Mouse (Mus musculus): ENCODE data around the gene Palb2. TPM values are rescaled to one million over a fixed set of nuclear protein-coding genes. Genes with fewer than 3 reads are reported as not detected.

The Palb2 gene
- polyA plus RNA-seq (2014; fragmentation: Nextera tagmentation; extraction: Ambion mirVana), result 9.9 and 12.5 TPM in 2 replicates

DNA sequence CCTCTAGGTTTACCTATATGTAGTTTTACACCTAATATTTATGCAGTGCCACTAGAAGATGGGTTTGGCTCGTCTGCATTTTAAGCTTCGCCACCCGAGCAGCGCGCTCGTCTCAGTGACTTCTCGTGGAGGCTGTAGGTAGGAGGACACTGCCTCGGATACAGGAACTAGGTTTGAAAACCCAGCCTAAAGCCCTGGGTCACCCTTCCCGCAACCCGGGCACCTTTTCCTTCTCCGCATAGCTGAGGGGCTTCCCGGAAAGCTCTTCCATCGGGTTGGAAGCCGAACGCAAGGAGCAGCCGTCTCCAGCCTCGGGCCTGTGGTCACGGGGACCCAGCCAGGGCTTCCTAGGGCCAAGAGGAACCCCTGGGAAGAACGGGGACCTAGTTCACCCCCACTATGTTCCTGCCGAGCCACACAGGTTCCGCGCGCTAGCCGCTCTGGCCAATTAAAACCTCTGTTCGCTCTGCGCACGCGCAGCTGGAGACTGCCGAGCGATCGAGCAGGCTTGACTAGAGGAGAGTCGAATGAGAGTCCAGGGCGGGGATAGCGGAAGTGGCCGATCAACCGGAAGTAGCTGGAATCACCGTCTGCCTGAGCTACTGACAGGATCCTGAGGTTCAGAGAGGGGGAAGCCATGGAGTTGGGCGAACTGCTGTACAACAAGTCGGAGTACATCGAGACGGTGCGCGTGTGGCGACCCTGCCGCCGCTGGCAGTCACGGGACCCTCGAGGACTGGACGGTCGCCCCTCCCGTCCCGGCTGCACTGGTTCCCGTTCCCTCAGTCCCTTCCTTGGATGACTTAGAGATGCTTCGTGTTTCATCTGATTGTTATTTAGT, at the start of gene Palb2, which contains the start of gene Dctn5:
TSS of gene Palb2 (minus strand) at position 489 of the 841 bp plus-strand sequence.
TSS of gene Dctn5 (plus strand) at position 545 of the 841 bp plus-strand sequence.
- peak; percentile 98 for DNase-seq (ENCODE audit: low spot score)
- peak within 1 kb of the TSS; percentile 77 for H3K4me2 ChIP-seq (ENCODE audit: low read depth, low read length)
- ATAC-seq (ENCODE audit: low read depth), result peak; percentile 99
- H3K4me3 ChIP-seq (ENCODE audit: low read depth, low read length), result peak within 1 kb of the TSS; percentile 86
- peaks cover 3% of the 10 kb centered on the region; the same call in 1 of the 2 replicates for H3K4me1 ChIP-seq (ENCODE audit: control insufficient read depth, insufficient read depth, low read length)
- WGBS, result under 1% methylated on average over 53 of the region's 54 CpGs
- H3K36me3 ChIP-seq (ENCODE audit: control insufficient read depth, insufficient read depth, low read length), result peaks cover 41% of the 10 kb centered on the region
- no peaks in the 10 kb centered on the region for H3K9me3 ChIP-seq (ENCODE audit: control insufficient read depth, low read length)
- H3K27me3 ChIP-seq (replicated peaks; ENCODE audit: control insufficient read depth, insufficient read depth, low read length), result no peaks in the 10 kb centered on the region
- peak within 1 kb of the TSS; percentile 88 for H3K9ac ChIP-seq (ENCODE audit: low read depth, low read length)
- peak within 1 kb of the TSS; percentile 70; the same call in 1 of the 2 replicates for H3K27ac ChIP-seq (replicated peaks; ENCODE audit: low read depth, low read length)

DNA sequence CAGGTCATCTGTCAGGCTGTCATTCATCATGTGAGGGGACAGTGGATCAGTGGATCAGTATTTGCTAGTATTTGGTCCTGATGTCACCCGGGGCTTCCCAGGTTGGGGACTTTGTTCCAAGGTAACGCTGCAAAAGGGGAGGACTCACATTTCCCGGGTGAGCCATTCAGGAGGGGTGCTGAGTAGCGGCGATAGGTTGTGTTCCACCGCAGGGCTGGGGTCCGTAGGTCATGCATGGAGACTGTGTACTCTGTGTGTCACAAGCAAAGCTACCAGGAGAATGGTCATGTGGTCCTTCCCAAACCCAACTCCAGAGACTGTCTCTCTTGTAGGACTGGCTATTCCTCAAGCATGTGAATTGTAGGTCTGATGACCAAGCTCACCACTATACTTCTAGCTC, 47.9 kb upstream of the Palb2 start:
- no peaks in the 10 kb centered on the region for H3K27me3 ChIP-seq (replicated peaks; ENCODE audit: control insufficient read depth, insufficient read depth, low read length)
- H3K4me2 ChIP-seq (ENCODE audit: low read depth, low read length), result no peak overlapping the region
- peaks cover under 1% of the 10 kb centered on the region; the same call in 1 of the 2 replicates for H3K4me1 ChIP-seq (ENCODE audit: control insufficient read depth, insufficient read depth, low read length)
- 75% methylated on average over 7 of the region's 7 CpGs for WGBS
- H3K9me3 ChIP-seq (ENCODE audit: control insufficient read depth, low read length), result no peaks in the 10 kb centered on the region
- no peak overlapping the region for H3K27ac ChIP-seq (replicated peaks; ENCODE audit: low read depth, low read length)
- ATAC-seq (ENCODE audit: low read depth) (no peak), DNase-seq (ENCODE audit: low spot score) (no peak)
- no peak overlapping the region for H3K9ac ChIP-seq (ENCODE audit: low read depth, low read length)
- no peaks in the 10 kb centered on the region for H3K36me3 ChIP-seq (ENCODE audit: control insufficient read depth, insufficient read depth, low read length)
- H3K4me3 ChIP-seq (ENCODE audit: low read depth, low read length), result no peak overlapping the region

- 68% methylated on average over 10 of the region's 10 CpGs for WGBS
- H3K27me3 ChIP-seq (replicated peaks; ENCODE audit: control insufficient read depth, insufficient read depth, low read length), result no peaks in the 10 kb centered on the region
- no peak overlapping the region for H3K4me3 ChIP-seq (ENCODE audit: low read depth, low read length)
- H3K9ac ChIP-seq (ENCODE audit: low read depth, low read length), result no peak overlapping the region
- ATAC-seq (ENCODE audit: low read depth) (no peak), DNase-seq (ENCODE audit: low spot score) (no peak)
- H3K4me1 ChIP-seq (ENCODE audit: control insufficient read depth, insufficient read depth, low read length), result no peaks in the 10 kb centered on the region
- peaks cover 40% of the 10 kb centered on the region for H3K36me3 ChIP-seq (ENCODE audit: control insufficient read depth, insufficient read depth, low read length)
- H3K9me3 ChIP-seq (ENCODE audit: control insufficient read depth, low read length), result no peaks in the 10 kb centered on the region
- no peak overlapping the region for H3K27ac ChIP-seq (replicated peaks; ENCODE audit: low read depth, low read length)
- no peak overlapping the region for H3K4me2 ChIP-seq (ENCODE audit: low read depth, low read length)
Observed at GRCm38 (mm10) chr7:122171613-122172012, 38.8 kb upstream of the Palb2 start.

DNA sequence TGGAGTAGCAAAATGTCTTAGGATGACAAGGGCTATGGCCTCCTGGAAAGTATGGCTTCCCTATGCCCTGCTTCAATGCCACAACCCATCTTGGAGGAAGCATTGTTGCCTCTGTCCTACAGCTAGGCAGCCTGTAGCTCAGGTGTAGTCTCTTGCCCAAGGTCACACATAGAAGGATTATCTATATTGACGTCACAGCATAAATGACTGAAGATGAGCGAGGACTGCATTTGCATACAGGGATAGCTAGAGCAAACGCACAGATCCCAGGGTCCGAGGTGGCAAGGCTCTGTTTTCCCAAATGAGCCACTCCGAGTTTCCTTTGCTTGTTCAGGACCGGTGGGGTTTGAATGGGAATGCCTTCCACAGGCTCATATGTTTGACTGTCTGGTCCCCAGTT, 37.9 kb upstream of the Palb2 start:
- no peaks in the 10 kb centered on the region for H3K27me3 ChIP-seq (replicated peaks; ENCODE audit: control insufficient read depth, insufficient read depth, low read length)
- no peaks in the 10 kb centered on the region for H3K9me3 ChIP-seq (ENCODE audit: control insufficient read depth, low read length)
- H3K36me3 ChIP-seq (ENCODE audit: control insufficient read depth, insufficient read depth, low read length), result peaks cover 49% of the 10 kb centered on the region
- 85% methylated on average over 6 of the region's 6 CpGs for WGBS
- no peak for DNase-seq (ENCODE audit: low spot score)
- no peak for ATAC-seq (ENCODE audit: low read depth)
- H3K4me3 ChIP-seq (ENCODE audit: low read depth, low read length), result no peak overlapping the region
- H3K9ac ChIP-seq (ENCODE audit: low read depth, low read length), result no peak overlapping the region
- H3K4me2 ChIP-seq (ENCODE audit: low read depth, low read length), result no peak overlapping the region
- H3K4me1 ChIP-seq (ENCODE audit: control insufficient read depth, insufficient read depth, low read length), result no peaks in the 10 kb centered on the region
- H3K27ac ChIP-seq (replicated peaks; ENCODE audit: low read depth, low read length), result no peak overlapping the region

DNA sequence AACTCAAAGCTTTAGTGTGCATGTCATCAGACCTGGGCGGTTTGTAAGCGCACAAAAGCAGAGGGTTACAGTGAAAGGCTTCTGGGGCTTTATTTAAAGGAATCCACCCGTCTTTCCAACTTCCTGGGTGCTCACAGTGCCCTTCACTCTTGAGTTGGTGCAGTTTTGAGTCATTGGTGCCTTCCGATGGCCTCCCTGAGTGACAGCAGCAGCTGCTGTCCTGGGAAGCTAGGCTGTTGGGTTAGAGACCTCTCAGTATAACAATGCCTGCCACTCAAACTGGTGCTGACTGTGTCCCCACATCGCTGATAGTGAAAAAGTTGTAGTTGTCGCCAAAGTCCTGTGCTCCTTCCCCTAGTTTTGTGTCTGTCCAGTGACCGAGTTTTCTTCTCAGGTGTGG, 34.4 kb upstream of the Palb2 start:
- no peaks in the 10 kb centered on the region for H3K27me3 ChIP-seq (replicated peaks; ENCODE audit: control insufficient read depth, insufficient read depth, low read length)
- ATAC-seq (ENCODE audit: low read depth), result no peak
- no peak overlapping the region for H3K4me2 ChIP-seq (ENCODE audit: low read depth, low read length)
- no peaks in the 10 kb centered on the region for H3K9me3 ChIP-seq (ENCODE audit: control insufficient read depth, low read length)
- H3K27ac ChIP-seq (replicated peaks; ENCODE audit: low read depth, low read length), result no peak overlapping the region
- no peak overlapping the region for H3K4me3 ChIP-seq (ENCODE audit: low read depth, low read length)
- peaks cover 76% of the 10 kb centered on the region for H3K36me3 ChIP-seq (ENCODE audit: control insufficient read depth, insufficient read depth, low read length)
- no peaks in the 10 kb centered on the region for H3K4me1 ChIP-seq (ENCODE audit: control insufficient read depth, insufficient read depth, low read length)
- DNase-seq (ENCODE audit: low spot score), result no peak
- 88% methylated on average over 7 of the region's 7 CpGs for WGBS
- H3K9ac ChIP-seq (ENCODE audit: low read depth, low read length), result no peak overlapping the region

GRCm38 (mm10) chr7:122163766-122164165, 31.0 kb upstream of the Palb2 start:
- Histone ChIP-seq H3K9ac (ENCODE audit: low read depth, low read length) (no peak overlapping the region), H3K4me1 (ENCODE audit: control insufficient read depth, insufficient read depth, low read length) (peaks cover 17% of the 10 kb centered on the region), H3K36me3 (ENCODE audit: control insufficient read depth, insufficient read depth, low read length) (peaks cover 72% of the 10 kb centered on the region), H3K27me3 (replicated peaks; ENCODE audit: control insufficient read depth, insufficient read depth, low read length) (no peaks in the 10 kb centered on the region), H3K4me2 (ENCODE audit: low read depth, low read length) (no peak overlapping the region), H3K9me3 (ENCODE audit: control insufficient read depth, low read length) (no peaks in the 10 kb centered on the region), H3K27ac (replicated peaks; ENCODE audit: low read depth, low read length) (no peak overlapping the region), H3K4me3 (ENCODE audit: low read depth, low read length) (no peak overlapping the region)
- DNase-seq (ENCODE audit: low spot score), result no peak
- ATAC-seq (ENCODE audit: low read depth), result no peak
- 96% methylated on average over 7 of the region's 8 CpGs for WGBS

- H3K36me3 ChIP-seq (ENCODE audit: control insufficient read depth, insufficient read depth, low read length), result peaks cover 37% of the 10 kb centered on the region
- H3K4me2 ChIP-seq (ENCODE audit: low read depth, low read length), result peak overlapping the region; percentile 69
- peaks cover 24% of the 10 kb centered on the region for H3K4me1 ChIP-seq (ENCODE audit: control insufficient read depth, insufficient read depth, low read length)
- ATAC-seq (ENCODE audit: low read depth), result no peak
- H3K9me3 ChIP-seq (ENCODE audit: control insufficient read depth, low read length), result no peaks in the 10 kb centered on the region
- peak overlapping the region; percentile 51 for H3K4me3 ChIP-seq (ENCODE audit: low read depth, low read length)
- no peaks in the 10 kb centered on the region for H3K27me3 ChIP-seq (replicated peaks; ENCODE audit: control insufficient read depth, insufficient read depth, low read length)
- peak; percentile 7 for DNase-seq (ENCODE audit: low spot score)
- WGBS, result 3% methylated on average over 12 of the region's 12 CpGs
- peak overlapping the region; percentile 72; the same call in 1 of the 2 replicates for H3K27ac ChIP-seq (replicated peaks; ENCODE audit: low read depth, low read length)
- H3K9ac ChIP-seq (ENCODE audit: low read depth, low read length), result peak overlapping the region; percentile 55
Observed at GRCm38 (mm10) chr7:122160037-122160436, 27.3 kb upstream of the Palb2 start.

- Histone ChIP-seq H3K4me1 (ENCODE audit: control insufficient read depth, insufficient read depth, low read length) (peaks cover 24% of the 10 kb centered on the region), H3K4me2 (ENCODE audit: low read depth, low read length) (peak within 1 kb of the TSS; percentile 69), H3K9me3 (ENCODE audit: control insufficient read depth, low read length) (no peaks in the 10 kb centered on the region), H3K9ac (ENCODE audit: low read depth, low read length) (peak within 1 kb of the TSS; percentile 59), H3K4me3 (ENCODE audit: low read depth, low read length) (peak within 1 kb of the TSS; percentile 51), H3K36me3 (ENCODE audit: control insufficient read depth, insufficient read depth, low read length) (peaks cover 30% of the 10 kb centered on the region), H3K27ac (replicated peaks; ENCODE audit: low read depth, low read length) (peak within 1 kb of the TSS; percentile 72), H3K27me3 (replicated peaks; ENCODE audit: control insufficient read depth, insufficient read depth, low read length) (no peaks in the 10 kb centered on the region)
- WGBS, result under 1% methylated on average over 60 of the region's 63 CpGs
- DNase-seq (ENCODE audit: low spot score), result peak; percentile 97
- peak; percentile 95 for ATAC-seq (ENCODE audit: low read depth)
Observed at GRCm38 (mm10) chr7:122158915-122159902, 26.4 kb upstream of the Palb2 start, which contains the start of gene Plk1. TSS of gene Plk1 (plus strand) at chr7:122159439.
